Mouse (Mus musculus) embryonic facial prominence, embryonic 15.5 days (tissue): ENCODE data around the gene Vmn1r31. TPM values are rescaled to one million over a fixed set of nuclear protein-coding genes. Genes with fewer than 3 reads are reported as not detected.

Source experiments
- ATAC-seq: fragments of 200-750 bp; cut with Nextera tagmentation; 2 replicates; pipeline ENCODE4 v1.8.0; 2017; ENCODE audit warnings: low read depth, moderate TSS enrichment; ENCODE audit not compliant: insufficient number of reproducible peaks, low FRiP score, low TSS enrichment
- H3K27ac ChIP-seq: fragments of 300-500 bp; sonication (generic); replicated peaks from 2 replicates; pipeline ENCODE4 v1.5.1; 2015; ENCODE audit warnings: mild to moderate bottlenecking, inconsistent platforms
- H3K27me3 ChIP-seq: fragments of 300-500 bp; sonication (generic); 2 replicates; pipeline ENCODE4 v1.6.1; 2015; ENCODE audit warnings: inconsistent platforms
- H3K36me3 ChIP-seq: fragments of 300-500 bp; sonication (generic); 2 replicates; pipeline ENCODE4 v1.6.1; 2015; ENCODE audit warnings: mild to moderate bottlenecking, inconsistent platforms
- H3K4me1 ChIP-seq: fragments of 300-500 bp; sonication (generic); 2 replicates; pipeline ENCODE4 v1.6.1; 2015; ENCODE audit warnings: inconsistent platforms
- H3K4me2 ChIP-seq: fragments of 300-500 bp; sonication (generic); replicated peaks from 2 replicates; pipeline ENCODE4 v1.6.1; 2015; ENCODE audit warnings: mild to moderate bottlenecking, inconsistent platforms
- H3K4me3 ChIP-seq: fragments of 300-500 bp; sonication (generic); replicated peaks from 2 replicates; pipeline ENCODE4 v1.5.1; 2015; ENCODE audit warnings: mild to moderate bottlenecking, inconsistent platforms
- H3K9ac ChIP-seq: fragments of 300-500 bp; sonication (generic); 2 replicates; pipeline ENCODE4 v1.6.1; 2015; ENCODE audit warnings: inconsistent platforms
- H3K9me3 ChIP-seq: fragments of 300-500 bp; sonication (generic); replicated peaks from 2 replicates; pipeline ENCODE4 v1.6.1; 2016; ENCODE audit warnings: inconsistent platforms
- WGBS: fragments of 180-500 bp; shearing (Covaris S2); methylation state at CpG from one replicate; pipeline ENCODE4 v1.1.7; 2015; 5-methylcytosine and 5-hydroxymethylcytosine counted together
- polyA plus RNA-seq: library from polyadenylated mRNA; unstranded; fragments of >200 nt; fragmentation: Nextera tagmentation; extraction: Ambion mirVana; gene quantifications from 2 replicates; pipeline ENCODE4 v1.2.1, GENCODE M21; 2015

Gene Vmn1r31
- not detected in 2 replicates for polyA plus RNA-seq

DNA sequence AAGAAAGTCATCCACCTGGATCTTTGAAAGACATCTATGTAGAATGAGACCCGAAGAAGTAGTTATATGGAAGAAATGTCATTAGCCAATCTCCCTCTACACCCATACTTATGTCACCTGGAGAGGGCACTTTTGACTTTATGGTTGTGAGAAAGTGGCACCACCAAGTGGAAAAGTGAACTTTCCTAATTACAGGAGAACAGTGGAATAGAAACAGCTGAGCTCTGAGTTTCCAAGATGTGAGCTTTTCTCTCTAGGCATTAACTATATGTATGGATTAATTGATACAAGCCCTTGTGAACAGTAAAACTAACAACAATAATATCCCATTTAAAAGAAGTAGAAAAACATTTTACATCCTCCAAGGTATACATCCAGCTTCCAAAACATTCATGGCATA lies at the start of gene Vmn1r31:
Gene Vmn1r31, minus strand, starts transcription at position 101 of the 400 bp plus-strand sequence.
- Histone ChIP-seq H3K4me2 (no peak within 1 kb of the TSS), H3K9ac (no peak within 1 kb of the TSS), H3K4me3 (no peak within 1 kb of the TSS), H3K9me3 (no peaks in the 10 kb centered on the region), H3K27me3 (no peaks in the 10 kb centered on the region), H3K36me3 (no peaks in the 10 kb centered on the region), H3K27ac (no peak within 1 kb of the TSS), H3K4me1 (no peaks in the 10 kb centered on the region)
- no peak for ATAC-seq
- 86% methylated on average over 1 of the region's 1 CpGs for WGBS

DNA sequence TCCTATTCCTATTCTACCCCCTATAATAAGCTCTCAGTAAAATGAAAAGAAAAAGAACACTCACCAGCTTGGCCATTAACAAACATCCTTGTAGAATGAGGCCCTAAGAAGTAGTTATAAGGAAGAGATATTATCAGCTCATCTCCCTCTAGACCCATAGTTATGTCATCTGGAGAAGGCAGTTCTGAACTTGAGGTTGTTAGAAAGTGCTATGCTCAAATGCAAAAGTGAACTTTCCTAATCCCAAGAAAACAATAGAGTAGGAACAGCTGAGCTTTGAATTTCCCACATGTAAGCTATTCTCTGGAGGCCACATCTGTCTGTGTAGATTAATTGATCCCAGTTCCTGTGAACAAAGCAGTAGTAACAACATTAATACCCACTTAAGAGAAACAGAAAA lies 31.8 kb downstream of the Vmn1r31 start, which contains the start of gene Vmn1r30:
Gene Vmn1r30, minus strand, starts transcription at position 101 of the 400 bp plus-strand sequence.
- ATAC-seq: no peak

More for the DNA sequence above, 31.8 kb downstream of the Vmn1r31 start, which contains the start of gene Vmn1r30:
- Histone ChIP-seq H3K4me1 (no peaks in the 10 kb centered on the region), H3K27me3 (no peaks in the 10 kb centered on the region), H3K4me2 (no peak within 1 kb of the TSS), H3K4me3 (no peak within 1 kb of the TSS), H3K27ac (no peak within 1 kb of the TSS), H3K9me3 (no peaks in the 10 kb centered on the region), H3K9ac (no peak within 1 kb of the TSS), H3K36me3 (no peaks in the 10 kb centered on the region)

Other genes with a start within 250 kb of the Vmn1r31 start
- gene Vmn1r28, start 213.3 kb downstream of the Vmn1r31 start, polyA plus RNA-seq: not detected in 2 replicates
- not detected in 2 replicates for gene Vmn1r29, start 173.8 kb downstream of the Vmn1r31 start, polyA plus RNA-seq
- gene Vmn1r30, start 31.9 kb downstream of the Vmn1r31 start, polyA plus RNA-seq: not detected in 2 replicates
- gene Abcg2, start 109.2 kb upstream of the Vmn1r31 start, polyA plus RNA-seq: 53.1 and 56.4 TPM in 2 replicates